Mouse (Mus musculus) myocyte (in vitro differentiated cells): ENCODE data around the gene Tbx15.

Experiments
- CEBPB ChIP-seq: IDR thresholded peaks from 2 replicates; pipeline ENCODE4 v1.6.1; 2011; ENCODE audit warnings: mild to moderate bottlenecking, moderate library complexity; ENCODE audit not compliant: poor library complexity, insufficient read depth, severe bottlenecking
- E2F4 ChIP-seq: IDR thresholded peaks from one replicate; pipeline ENCODE4 v1.6.1; 2011; ENCODE audit warnings: mild to moderate bottlenecking, control low read depth, moderate library complexity; ENCODE audit not compliant: insufficient read depth
- MAX ChIP-seq: IDR thresholded peaks from one replicate; pipeline ENCODE4 v1.6.1; 2011; ENCODE audit warnings: low read depth, mild to moderate bottlenecking, control low read depth
- MYOD1 ChIP-seq, 3 experiments: IDR thresholded peaks; one replicate each; pipeline ENCODE4 v1.6.1; 2011; ENCODE audit warnings: control low read depth in 2 of 3, low read depth in 2 of 3, mild to moderate bottlenecking in 2 of 3, moderate library complexity in 1 of 3; ENCODE audit not compliant: insufficient read length in 2 of 3, control insufficient read depth in 1 of 3
- MYOG ChIP-seq, 3 experiments: IDR thresholded peaks; one replicate each; pipeline ENCODE4 v1.6.1; 2011; ENCODE audit warnings: control low read depth in 2 of 3, low read depth in 2 of 3, mild to moderate bottlenecking in 2 of 3; ENCODE audit not compliant: insufficient read length in 2 of 3, control insufficient read depth in 1 of 3, insufficient read depth in 1 of 3
- POLR2A ChIP-seq: IDR thresholded peaks from one replicate; pipeline ENCODE4 v1.6.1; 2011; ENCODE audit warnings: low read depth, mild to moderate bottlenecking, control low read depth, moderate library complexity; ENCODE audit not compliant: insufficient read length
- POLR2AphosphoS2 ChIP-seq: IDR thresholded peaks from one replicate; pipeline ENCODE4 v1.6.1; 2011; ENCODE audit warnings: low read depth, control low read depth; ENCODE audit not compliant: insufficient read length
- SRF ChIP-seq: IDR thresholded peaks from one replicate; pipeline ENCODE4 v1.6.1; 2011; ENCODE audit warnings: low read depth; ENCODE audit not compliant: control insufficient read depth, insufficient read length
- TCF12 ChIP-seq: IDR thresholded peaks from one replicate; pipeline ENCODE4 v1.6.1; 2011; ENCODE audit warnings: mild to moderate bottlenecking, control low read depth; ENCODE audit not compliant: poor library complexity, insufficient read depth, severe bottlenecking
- TCF3 ChIP-seq: IDR thresholded peaks from one replicate; pipeline ENCODE4 v1.6.1; 2011; ENCODE audit warnings: low read depth, control low read depth; ENCODE audit not compliant: insufficient read length
- USF1 ChIP-seq: IDR thresholded peaks from one replicate; pipeline ENCODE4 v1.6.1; 2011; ENCODE audit warnings: low read depth, mild to moderate bottlenecking, control low read depth, moderate library complexity

GRCm38 (mm10) chr3:99255411-99256365 lies 15.5 kb downstream of the Tbx15 start:
- TF ChIP-seq CEBPB (no peak), POLR2A (no peak), USF1 (no peak), TCF12 (no peak), MAX (no peak), MYOD1 (IDR thresholded peaks at IDR 0.05; ENCODE audit: control insufficient read depth in 1 of 3, insufficient read length in 2 of 3, low read depth in 2 of 3) (no peak), POLR2AphosphoS2 (no peak), MYOG (IDR thresholded peaks at IDR 0.05; ENCODE audit: control insufficient read depth in 1 of 3, insufficient read depth in 1 of 3, insufficient read length in 2 of 3, low read depth in 2 of 3) (no peak), SRF (no peak), E2F4 (no peak), TCF3 (no peak)
